Mouse (Mus musculus) neural tube, embryonic 12.5 days (tissue): ENCODE results near the gene Gm10337. TPM values are rescaled to one million over a fixed set of nuclear protein-coding genes. Genes with fewer than 3 reads are reported as not detected.

ENCODE experiments used
- ATAC-seq: fragments of 200-750 bp; cut with Nextera tagmentation; 2 replicates; pipeline ENCODE4 v1.8.0; 2017; ENCODE audit warnings: low read depth, mild to moderate bottlenecking, moderate TSS enrichment, moderate library complexity; ENCODE audit not compliant: low FRiP score
- H3K27ac ChIP-seq: fragments of 300-500 bp; sonication (generic); 2 replicates; pipeline ENCODE4 v1.5.1; 2016
- H3K27me3 ChIP-seq: fragments of 300-500 bp; sonication (generic); replicated peaks from 2 replicates; pipeline ENCODE4 v1.6.1; 2016; ENCODE audit warnings: mild to moderate bottlenecking
- H3K36me3 ChIP-seq: fragments of 300-500 bp; sonication (generic); 2 replicates; pipeline ENCODE4 v1.6.1; 2016; ENCODE audit warnings: mild to moderate bottlenecking
- H3K4me1 ChIP-seq: fragments of 300-500 bp; sonication (generic); 2 replicates; pipeline ENCODE4 v1.6.1; 2016
- H3K4me2 ChIP-seq: fragments of 300-500 bp; sonication (generic); replicated peaks from 2 replicates; pipeline ENCODE4 v1.6.1; 2016; ENCODE audit warnings: mild to moderate bottlenecking
- H3K4me3 ChIP-seq: fragments of 300-500 bp; sonication (generic); 2 replicates; pipeline ENCODE4 v1.5.1; 2016
- H3K9ac ChIP-seq: fragments of 300-500 bp; sonication (generic); 2 replicates; pipeline ENCODE4 v1.6.1; 2016; ENCODE audit warnings: mild to moderate bottlenecking
- H3K9me3 ChIP-seq: fragments of 300-500 bp; sonication (generic); 2 replicates; pipeline ENCODE4 v1.6.1; 2016; ENCODE audit warnings: mild to moderate bottlenecking
- WGBS: fragments of 180-500 bp; shearing (Covaris S2); methylation state at CpG from one replicate; pipeline ENCODE4 v1.1.7; 2016; 5-methylcytosine and 5-hydroxymethylcytosine counted together
- polyA plus RNA-seq: library from polyadenylated mRNA; unstranded; fragments of >200 nt; fragmentation: Nextera tagmentation; extraction: Ambion mirVana; gene quantifications from 2 replicates; pipeline ENCODE4 v1.2.1, GENCODE M21; 2016

The Gm10337 gene
- polyA plus RNA-seq, 1 experiment from 2014 or later = not detected

GRCm38 (mm10) chr15:102519211-102520141 lies 16.0 kb downstream of the Gm10337 start:
- Histone ChIP-seq H3K4me3 (peak overlapping the region; percentile 66), H3K36me3 (peaks cover 28% of the 10 kb centered on the region), H3K9me3 (no peaks in the 10 kb centered on the region), H3K4me1 (peaks cover 39% of the 10 kb centered on the region), H3K4me2 (peak overlapping the region; percentile 85), H3K27me3 (no peaks in the 10 kb centered on the region), H3K9ac (peak overlapping the region; percentile 76), H3K27ac (no peak overlapping the region)
- ATAC-seq = no peak
- 68% methylated on average over 17 of the region's 17 CpGs for WGBS

DNA sequence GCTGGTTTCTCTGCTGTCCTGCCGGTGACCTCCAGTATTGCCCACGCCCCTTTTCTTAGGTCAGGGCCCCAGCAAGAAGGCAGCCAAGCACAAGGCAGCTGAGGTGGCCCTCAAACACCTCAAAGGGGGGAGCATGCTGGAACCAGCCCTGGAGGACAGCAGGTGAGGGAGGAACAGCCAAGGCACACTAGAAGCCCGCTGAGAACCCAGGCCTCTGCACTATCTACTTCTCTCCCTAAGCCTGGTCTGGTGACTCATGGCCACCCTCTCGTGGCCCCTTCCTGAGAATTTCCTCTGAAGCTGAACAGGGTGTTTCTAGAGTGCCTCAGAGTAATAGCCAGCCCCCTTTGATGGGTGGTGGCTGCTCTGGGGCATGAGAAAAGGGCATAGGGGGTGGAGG lies 16.9 kb downstream of the Gm10337 start:
- Histone ChIP-seq H3K4me1 (peaks cover 36% of the 10 kb centered on the region), H3K27me3 (no peaks in the 10 kb centered on the region), H3K27ac (no peak overlapping the region), H3K9me3 (no peaks in the 10 kb centered on the region), H3K9ac (no peak overlapping the region), H3K36me3 (peaks cover 28% of the 10 kb centered on the region), H3K4me3 (no peak overlapping the region), H3K4me2 (no peak overlapping the region)
- ATAC-seq = no peak
- 81% methylated on average over 4 of the region's 4 CpGs for WGBS

GRCm38 (mm10) chr15:102521480-102521879 lies 18.0 kb downstream of the Gm10337 start:
- WGBS = 84% methylated on average over 4 of the region's 4 CpGs
- H3K4me1 ChIP-seq = peaks cover 26% of the 10 kb centered on the region

DNA sequence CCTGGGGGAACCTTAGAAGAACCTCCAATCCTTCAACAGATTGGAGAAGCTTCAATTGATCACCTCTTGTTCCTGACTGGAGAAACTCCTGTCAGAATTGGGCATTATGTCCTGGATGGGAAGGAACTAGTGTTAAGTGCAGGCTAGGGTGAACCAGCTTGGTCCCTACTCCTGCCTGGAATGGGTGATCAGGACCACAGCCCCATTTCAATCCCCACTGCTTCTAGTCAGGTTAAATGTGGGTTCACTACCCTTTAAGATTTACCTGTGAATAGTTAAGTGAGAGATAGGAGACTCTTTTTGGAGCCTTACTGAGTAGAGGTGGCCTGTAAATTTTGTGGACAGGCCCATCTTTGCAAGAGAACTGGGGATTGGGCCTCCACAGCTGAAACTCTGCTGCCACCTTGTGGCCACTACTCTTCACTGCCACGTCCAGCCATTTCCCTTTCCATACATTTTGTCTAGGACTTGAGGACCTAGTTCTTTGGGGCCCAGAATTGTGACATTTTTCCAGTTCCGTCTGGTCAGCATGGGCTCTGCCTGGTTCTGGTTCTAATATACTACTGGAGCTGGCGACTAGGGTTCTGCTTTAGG lies 21.5 kb downstream of the Gm10337 start, which contains the start of gene Npff:
Gene Npff, minus strand, starts transcription at position 51 of the 594 bp plus-strand sequence.
- peaks cover 13% of the 10 kb centered on the region; the same call in 1 of the 2 replicates for H3K4me1 ChIP-seq
- no peak within 1 kb of the TSS for H3K27ac ChIP-seq
- no peaks in the 10 kb centered on the region for H3K9me3 ChIP-seq
- no peak within 1 kb of the TSS for H3K9ac ChIP-seq
- H3K27me3 ChIP-seq = no peaks in the 10 kb centered on the region
- peaks cover 49% of the 10 kb centered on the region for H3K36me3 ChIP-seq
- no peak within 1 kb of the TSS for H3K4me3 ChIP-seq
- no peak for ATAC-seq
- WGBS = 7% methylated on average over 3 of the region's 3 CpGs
- H3K4me2 ChIP-seq = no peak within 1 kb of the TSS

More at GRCm38 (mm10) chr15:102521480-102521879, 18.0 kb downstream of the Gm10337 start:
- Histone ChIP-seq H3K4me3 (no peak overlapping the region), H3K9me3 (no peaks in the 10 kb centered on the region), H3K4me2 (no peak overlapping the region), H3K36me3 (peaks cover 28% of the 10 kb centered on the region), H3K27ac (no peak overlapping the region), H3K27me3 (no peaks in the 10 kb centered on the region), H3K9ac (no peak overlapping the region)
- no peak for ATAC-seq

DNA sequence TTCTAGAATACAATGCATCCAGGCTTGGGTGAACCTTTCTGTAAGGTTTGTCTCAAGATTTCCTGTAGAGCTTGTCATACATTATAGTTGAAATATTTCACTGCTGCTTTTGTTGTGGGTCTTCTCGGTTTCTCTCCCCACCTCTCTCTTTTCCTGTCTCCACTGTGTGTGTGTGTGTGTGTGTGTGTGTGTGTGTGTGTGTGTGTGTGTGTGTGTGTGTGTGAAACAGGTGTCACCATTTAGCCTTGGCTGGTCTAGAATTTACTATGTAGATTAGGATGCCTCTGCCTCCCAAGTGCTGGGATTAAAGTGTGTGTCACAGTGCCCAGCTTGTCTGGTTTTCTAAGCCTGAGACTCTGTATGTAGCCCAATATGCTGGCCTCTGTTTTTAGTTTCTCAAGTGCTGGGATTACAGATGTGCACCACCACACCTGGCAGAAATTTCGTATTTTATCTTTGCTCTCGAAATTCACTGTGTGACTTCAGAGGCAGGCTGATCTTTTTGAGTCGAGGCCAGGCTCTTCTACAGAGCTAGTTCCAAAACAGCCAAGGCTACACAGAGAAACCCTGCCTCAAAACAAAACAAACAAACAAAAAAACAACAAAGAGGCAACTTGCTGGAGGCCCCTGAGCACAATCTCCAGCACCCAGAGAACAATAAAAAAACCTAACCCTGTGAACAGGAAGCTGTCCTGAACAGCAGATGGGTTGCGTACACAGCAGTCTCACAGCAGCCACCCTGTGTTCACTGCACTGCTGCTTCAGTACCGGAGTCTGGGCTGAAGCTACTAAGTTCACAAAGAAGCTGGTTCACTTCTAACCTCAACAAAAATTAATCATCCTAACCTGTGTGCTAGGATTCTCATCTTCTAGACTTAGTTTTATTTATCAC lies 22.8 kb downstream of the Gm10337 start:
- no peak overlapping the region for H3K4me3 ChIP-seq
- no peak overlapping the region for H3K4me2 ChIP-seq
- no peaks in the 10 kb centered on the region for H3K9me3 ChIP-seq
- 86% methylated on average over 6 of the region's 6 CpGs for WGBS
- no peak overlapping the region for H3K27ac ChIP-seq
- H3K27me3 ChIP-seq = no peaks in the 10 kb centered on the region
- peaks cover 44% of the 10 kb centered on the region for H3K36me3 ChIP-seq
- H3K9ac ChIP-seq = no peak overlapping the region
- H3K4me1 ChIP-seq = peaks cover 13% of the 10 kb centered on the region; the same call in 1 of the 2 replicates
- no peak for ATAC-seq

- Histone ChIP-seq H3K9ac (no peak overlapping the region), H3K27me3 (no peaks in the 10 kb centered on the region), H3K9me3 (no peaks in the 10 kb centered on the region), H3K27ac (no peak overlapping the region), H3K36me3 (peaks cover 37% of the 10 kb centered on the region), H3K4me3 (no peak overlapping the region), H3K4me1 (peaks cover 13% of the 10 kb centered on the region; the same call in 1 of the 2 replicates), H3K4me2 (no peak overlapping the region)
- ATAC-seq = no peak
- 73% methylated on average over 3 of the region's 3 CpGs for WGBS
These were observed 24.4 kb downstream of the Gm10337 start for GRCm38 (mm10) chr15:102527936-102528335.

DNA sequence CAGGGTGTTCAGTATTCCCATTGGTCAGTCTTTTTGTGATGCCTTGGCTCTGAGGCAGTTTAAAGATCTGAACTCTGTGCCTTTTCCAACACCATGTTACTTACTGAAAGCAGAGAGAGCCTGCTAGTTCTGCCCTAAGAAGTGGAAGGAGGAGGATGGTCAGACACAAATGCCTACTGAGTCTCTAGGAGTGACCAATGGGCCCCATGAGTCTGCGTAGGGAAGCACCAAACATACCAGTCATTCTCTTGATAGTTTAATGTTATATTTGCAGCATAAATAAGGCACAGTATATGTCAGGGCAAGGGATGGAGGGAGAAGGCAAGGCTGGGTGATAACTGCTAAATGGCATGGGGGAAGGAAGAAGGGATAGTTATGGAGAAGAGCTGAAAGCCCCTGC lies 24.9 kb downstream of the Gm10337 start:
- Histone ChIP-seq H3K4me2 (no peak overlapping the region), H3K9me3 (no peaks in the 10 kb centered on the region), H3K9ac (no peak overlapping the region), H3K27ac (no peak overlapping the region), H3K27me3 (no peaks in the 10 kb centered on the region), H3K4me3 (no peak overlapping the region), H3K36me3 (peaks cover 42% of the 10 kb centered on the region), H3K4me1 (peaks cover 13% of the 10 kb centered on the region; the same call in 1 of the 2 replicates)
- WGBS = 97% methylated on average over 1 of the region's 1 CpGs
- ATAC-seq = no peak

DNA sequence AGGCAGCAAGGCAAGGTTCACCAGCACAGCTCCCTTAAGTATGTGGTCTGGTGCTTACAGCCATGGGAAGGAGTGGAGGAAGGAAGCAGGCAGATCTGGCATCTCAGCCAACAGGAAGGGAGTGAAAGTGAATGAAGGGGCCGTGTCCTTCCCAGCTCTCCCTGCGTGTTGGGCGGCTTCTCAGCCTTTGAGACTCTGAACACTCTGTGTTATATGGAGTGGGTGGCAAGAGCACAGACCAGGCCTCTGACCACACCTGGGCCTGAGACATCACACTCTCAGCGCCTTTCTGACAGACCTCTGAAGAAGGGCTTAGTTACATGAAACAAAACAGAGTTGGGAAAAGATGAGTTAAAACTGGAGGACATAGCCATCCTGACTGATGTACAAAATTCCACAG lies 27.0 kb downstream of the Gm10337 start:
- Histone ChIP-seq H3K9me3 (no peaks in the 10 kb centered on the region), H3K36me3 (peaks cover 45% of the 10 kb centered on the region), H3K9ac (no peak overlapping the region), H3K4me3 (no peak overlapping the region), H3K27ac (no peak overlapping the region), H3K4me2 (no peak overlapping the region), H3K4me1 (no peaks in the 10 kb centered on the region), H3K27me3 (no peaks in the 10 kb centered on the region)
- 85% methylated on average over 4 of the region's 4 CpGs for WGBS
- no peak for ATAC-seq

GRCm38 (mm10) chr15:102531586-102531985 lies 28.1 kb downstream of the Gm10337 start:
- H3K4me1 ChIP-seq = no peaks in the 10 kb centered on the region
- no peak overlapping the region for H3K4me3 ChIP-seq
- H3K36me3 ChIP-seq = peaks cover 48% of the 10 kb centered on the region
- H3K4me2 ChIP-seq = no peak overlapping the region
- H3K9ac ChIP-seq = no peak overlapping the region
- no peak overlapping the region for H3K27ac ChIP-seq
- 70% methylated on average over 4 of the region's 4 CpGs for WGBS
- no peak for ATAC-seq
- H3K9me3 ChIP-seq = no peaks in the 10 kb centered on the region
- H3K27me3 ChIP-seq = no peaks in the 10 kb centered on the region

DNA sequence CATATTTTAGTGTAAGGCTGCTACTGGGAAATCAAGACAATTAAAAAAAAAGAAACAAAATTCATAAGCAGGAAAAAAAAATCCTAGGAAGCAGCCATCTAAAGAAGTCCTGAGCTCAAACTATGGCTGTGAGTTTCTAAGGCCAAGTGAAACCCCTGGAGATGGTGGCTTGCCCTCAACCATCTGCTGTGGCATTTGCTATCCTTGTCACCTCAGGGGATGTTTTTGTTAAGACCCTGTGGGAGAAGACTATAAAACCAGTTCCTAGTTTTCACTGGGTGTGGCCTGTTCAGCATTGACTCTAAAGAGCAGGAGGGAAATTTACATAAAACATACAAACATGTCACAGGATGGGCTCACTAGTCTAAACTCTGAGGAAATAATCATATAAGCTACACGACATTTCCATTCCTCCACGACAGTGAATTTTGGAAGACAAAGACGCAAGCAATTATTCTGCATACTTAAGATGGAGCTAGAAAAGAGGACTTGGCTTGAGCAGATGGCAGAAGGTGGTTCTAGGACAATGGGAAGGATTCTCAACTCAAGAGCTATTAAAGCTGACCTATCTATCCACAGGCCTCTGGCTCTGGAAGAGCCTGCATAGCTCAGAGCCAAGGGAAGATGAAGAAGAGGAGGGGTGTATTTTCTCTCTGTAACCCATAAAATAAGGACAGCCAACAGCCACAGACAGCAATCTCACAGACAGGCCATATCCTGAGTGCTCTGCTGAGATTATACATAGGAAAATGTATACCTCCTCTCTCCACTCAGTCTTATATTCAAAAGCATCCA lies 28.8 kb downstream of the Gm10337 start:
- H3K9me3 ChIP-seq = no peaks in the 10 kb centered on the region
- no peak overlapping the region for H3K9ac ChIP-seq
- H3K27ac ChIP-seq = no peak overlapping the region
- peaks cover 53% of the 10 kb centered on the region for H3K36me3 ChIP-seq
- H3K4me1 ChIP-seq = no peaks in the 10 kb centered on the region
- no peak for ATAC-seq
- WGBS = 90% methylated on average over 3 of the region's 3 CpGs
- no peaks in the 10 kb centered on the region for H3K27me3 ChIP-seq
- no peak overlapping the region for H3K4me2 ChIP-seq
- no peak overlapping the region for H3K4me3 ChIP-seq

DNA sequence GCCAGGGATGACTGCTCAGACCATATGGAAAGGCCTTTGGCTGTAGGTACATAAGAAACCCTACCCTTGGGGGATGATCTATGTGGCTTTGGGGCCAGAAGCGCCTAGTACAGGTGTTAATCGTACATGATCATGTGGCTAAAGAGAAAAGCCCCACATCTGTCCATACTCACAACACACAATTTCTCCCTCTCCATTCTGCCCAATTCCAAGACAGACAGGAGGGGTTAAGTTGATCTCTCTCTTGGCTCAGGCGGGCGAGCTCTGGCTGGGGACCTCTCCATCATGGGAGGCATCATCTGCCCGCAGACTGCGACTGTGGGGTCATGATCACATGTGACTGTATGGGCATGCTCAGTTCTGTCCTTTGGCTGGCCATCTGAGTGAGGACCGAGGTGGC lies 30.4 kb downstream of the Gm10337 start:
- WGBS = 93% methylated on average over 7 of the region's 7 CpGs
- Histone ChIP-seq H3K4me1 (no peaks in the 10 kb centered on the region), H3K27me3 (no peaks in the 10 kb centered on the region), H3K4me2 (no peak overlapping the region), H3K4me3 (no peak overlapping the region), H3K9me3 (no peaks in the 10 kb centered on the region), H3K9ac (no peak overlapping the region), H3K36me3 (peaks cover 43% of the 10 kb centered on the region), H3K27ac (no peak overlapping the region)
- ATAC-seq = no peak
